Mouse (Mus musculus): ENCODE results near the gene Kpna4. TPM values are rescaled to one million over a fixed set of nuclear protein-coding genes. Genes with fewer than 3 reads are reported as not detected.

The Kpna4 gene
- polyA plus RNA-seq, 1 experiment from 2014 or later = 36.8 TPM

DNA sequence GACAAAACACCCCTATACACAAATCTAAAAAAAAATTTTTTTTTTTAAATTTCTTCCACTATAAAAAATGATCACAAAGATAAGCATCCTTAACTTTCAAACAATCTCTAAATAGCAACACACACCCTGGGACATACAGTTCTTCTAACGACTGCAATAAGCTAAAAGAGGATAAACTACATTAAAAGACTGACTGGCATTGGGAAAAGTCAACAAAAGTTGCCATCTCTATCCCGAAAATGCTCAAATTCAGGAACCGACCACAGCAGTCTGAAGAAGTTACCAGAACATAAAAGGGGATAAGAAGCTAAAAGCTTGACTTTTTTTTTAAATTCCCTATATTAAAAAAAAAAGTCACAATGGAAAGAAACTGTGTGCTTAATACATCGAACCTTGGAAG lies 1.5 kb downstream of the Kpna4 start:
- Histone ChIP-seq H3K9me3 (ENCODE audit: control insufficient read depth, low read length) (no peaks in the 10 kb centered on the region), H3K27ac (ENCODE audit: low read length) (no peak overlapping the region), H3K4me2 (ENCODE audit: low read length) (peak overlapping the region; percentile 66), H3K36me3 (ENCODE audit: control insufficient read depth, insufficient read depth) (no peaks in the 10 kb centered on the region), H3K9ac (replicated peaks; ENCODE audit: low read depth, low read length) (no peak overlapping the region), H3K4me1 (replicated peaks; ENCODE audit: control insufficient read depth, insufficient read depth, low read length) (peaks cover 12% of the 10 kb centered on the region), H3K4me3 (replicated peaks; ENCODE audit: low read length) (peak overlapping the region; percentile 57), H3K27me3 (replicated peaks; ENCODE audit: control insufficient read depth, insufficient read depth, low read length) (no peaks in the 10 kb centered on the region)
- ATAC-seq = no peak
- 10% methylated on average over 4 of the region's 4 CpGs for WGBS

DNA sequence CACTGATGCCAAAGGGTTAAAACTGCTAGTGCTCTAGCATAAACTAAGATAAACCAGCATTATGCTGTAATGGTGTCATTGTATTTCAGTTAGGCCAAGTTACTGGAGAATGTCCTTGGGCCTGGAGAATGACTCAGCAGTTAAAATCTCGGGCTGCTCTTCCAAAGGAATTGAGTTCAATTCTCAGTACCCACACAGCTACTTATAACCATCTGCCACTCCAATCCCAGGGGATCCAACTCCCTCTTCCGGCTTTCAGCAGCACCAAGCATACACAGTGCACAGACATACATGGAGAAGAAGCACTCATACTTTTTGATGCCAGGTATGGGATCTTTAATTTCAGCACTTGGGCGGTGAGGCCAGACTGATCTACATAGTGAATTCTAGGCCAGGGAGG lies 8.1 kb downstream of the Kpna4 start:
- no peaks in the 10 kb centered on the region for H3K27me3 ChIP-seq (replicated peaks; ENCODE audit: control insufficient read depth, insufficient read depth, low read length)
- no peaks in the 10 kb centered on the region for H3K36me3 ChIP-seq (ENCODE audit: control insufficient read depth, insufficient read depth)
- H3K9me3 ChIP-seq (ENCODE audit: control insufficient read depth, low read length) = no peaks in the 10 kb centered on the region
- no peak overlapping the region for H3K27ac ChIP-seq (ENCODE audit: low read length)
- ATAC-seq = peak; percentile 38; the same call in 1 of the 2 replicates
- H3K4me2 ChIP-seq (ENCODE audit: low read length) = no peak overlapping the region
- no peak overlapping the region for H3K9ac ChIP-seq (replicated peaks; ENCODE audit: low read depth, low read length)
- WGBS = 49% methylated on average over 3 of the region's 3 CpGs
- no peak overlapping the region for H3K4me3 ChIP-seq (replicated peaks; ENCODE audit: low read length)
- peaks cover 4% of the 10 kb centered on the region; the same call in 1 of the 2 replicates for H3K4me1 ChIP-seq (replicated peaks; ENCODE audit: control insufficient read depth, insufficient read depth, low read length)

DNA sequence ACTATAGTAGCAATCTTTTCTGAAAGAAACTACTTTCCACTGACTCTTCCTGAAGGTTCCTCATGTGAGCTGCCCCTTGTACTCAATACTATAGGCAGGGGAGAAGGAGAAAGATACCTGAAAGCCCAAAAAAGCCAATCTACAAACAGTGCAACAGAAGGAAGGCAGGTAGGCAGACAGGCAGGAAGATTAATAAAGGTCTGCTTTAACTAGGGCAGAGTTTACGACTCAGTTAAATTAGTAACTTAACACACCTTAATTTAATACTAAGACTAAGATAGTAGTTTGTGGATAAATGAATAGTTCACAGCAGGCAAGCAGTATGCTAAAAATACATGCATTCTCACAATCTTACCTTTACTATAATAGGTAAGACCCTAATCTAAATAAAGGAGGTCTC lies 12.2 kb downstream of the Kpna4 start:
- Histone ChIP-seq H3K4me3 (replicated peaks; ENCODE audit: low read length) (no peak overlapping the region), H3K9me3 (ENCODE audit: control insufficient read depth, low read length) (no peaks in the 10 kb centered on the region), H3K27ac (ENCODE audit: low read length) (no peak overlapping the region), H3K27me3 (replicated peaks; ENCODE audit: control insufficient read depth, insufficient read depth, low read length) (no peaks in the 10 kb centered on the region), H3K9ac (replicated peaks; ENCODE audit: low read depth, low read length) (no peak overlapping the region), H3K4me1 (replicated peaks; ENCODE audit: control insufficient read depth, insufficient read depth, low read length) (peaks cover 4% of the 10 kb centered on the region; the same call in 1 of the 2 replicates), H3K4me2 (ENCODE audit: low read length) (no peak overlapping the region), H3K36me3 (ENCODE audit: control insufficient read depth, insufficient read depth) (no peaks in the 10 kb centered on the region)
- 79% methylated on average over 1 of the region's 1 CpGs for WGBS
- no peak for ATAC-seq

DNA sequence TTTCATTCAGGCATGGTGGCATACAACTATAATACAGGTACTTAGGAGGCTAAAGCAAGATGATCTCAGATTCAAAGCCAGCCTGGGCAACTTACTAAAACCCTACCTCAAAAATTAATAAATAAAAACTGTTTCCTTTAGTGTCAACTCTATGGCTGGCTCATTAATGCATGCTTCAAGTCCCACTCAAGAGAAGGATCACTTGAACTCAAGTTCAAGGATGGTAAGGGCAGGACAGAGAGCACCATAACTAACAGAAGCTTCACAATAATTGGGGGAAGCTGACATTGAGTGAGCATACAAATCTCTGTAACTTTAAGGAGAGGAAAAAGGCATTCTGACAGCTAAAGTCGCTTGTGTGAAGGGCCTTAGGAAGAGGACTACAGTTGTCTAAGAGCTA lies 13.0 kb downstream of the Kpna4 start:
- Histone ChIP-seq H3K4me1 (replicated peaks; ENCODE audit: control insufficient read depth, insufficient read depth, low read length) (peaks cover 3% of the 10 kb centered on the region; the same call in 1 of the 2 replicates), H3K27ac (ENCODE audit: low read length) (no peak overlapping the region), H3K36me3 (ENCODE audit: control insufficient read depth, insufficient read depth) (no peaks in the 10 kb centered on the region), H3K9ac (replicated peaks; ENCODE audit: low read depth, low read length) (no peak overlapping the region), H3K9me3 (ENCODE audit: control insufficient read depth, low read length) (no peaks in the 10 kb centered on the region), H3K4me2 (ENCODE audit: low read length) (no peak overlapping the region), H3K4me3 (replicated peaks; ENCODE audit: low read length) (no peak overlapping the region), H3K27me3 (replicated peaks; ENCODE audit: control insufficient read depth, insufficient read depth, low read length) (no peaks in the 10 kb centered on the region)
- no peak for ATAC-seq
- 66% methylated on average over 1 of the region's 1 CpGs for WGBS

DNA sequence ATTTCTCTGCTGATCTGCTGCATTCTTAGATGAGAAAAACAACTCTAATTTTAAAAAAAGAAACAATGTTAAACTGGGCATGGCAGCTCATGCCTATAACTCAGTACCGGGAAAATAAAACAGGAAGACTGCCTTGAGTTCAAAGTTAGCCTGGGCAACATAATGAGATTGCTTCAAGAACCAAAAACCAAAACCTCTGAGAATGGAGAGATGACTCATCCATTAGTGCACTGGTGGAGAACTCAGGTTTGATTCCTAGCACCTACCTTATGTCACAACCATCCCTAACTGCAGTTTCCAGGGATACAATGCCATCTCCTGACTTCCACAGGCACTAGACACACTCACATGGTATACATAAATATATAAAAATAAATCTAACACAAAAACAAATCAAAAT lies 17.8 kb downstream of the Kpna4 start:
- Histone ChIP-seq H3K36me3 (ENCODE audit: control insufficient read depth, insufficient read depth) (no peaks in the 10 kb centered on the region), H3K27ac (ENCODE audit: low read length) (no peak overlapping the region), H3K9ac (replicated peaks; ENCODE audit: low read depth, low read length) (no peak overlapping the region), H3K4me1 (replicated peaks; ENCODE audit: control insufficient read depth, insufficient read depth, low read length) (no peaks in the 10 kb centered on the region), H3K9me3 (ENCODE audit: control insufficient read depth, low read length) (no peaks in the 10 kb centered on the region), H3K27me3 (replicated peaks; ENCODE audit: control insufficient read depth, insufficient read depth, low read length) (no peaks in the 10 kb centered on the region), H3K4me3 (replicated peaks; ENCODE audit: low read length) (no peak overlapping the region), H3K4me2 (ENCODE audit: low read length) (no peak overlapping the region)
- ATAC-seq = no peak
- WGBS = 97% methylated on average over 1 of the region's 1 CpGs

DNA sequence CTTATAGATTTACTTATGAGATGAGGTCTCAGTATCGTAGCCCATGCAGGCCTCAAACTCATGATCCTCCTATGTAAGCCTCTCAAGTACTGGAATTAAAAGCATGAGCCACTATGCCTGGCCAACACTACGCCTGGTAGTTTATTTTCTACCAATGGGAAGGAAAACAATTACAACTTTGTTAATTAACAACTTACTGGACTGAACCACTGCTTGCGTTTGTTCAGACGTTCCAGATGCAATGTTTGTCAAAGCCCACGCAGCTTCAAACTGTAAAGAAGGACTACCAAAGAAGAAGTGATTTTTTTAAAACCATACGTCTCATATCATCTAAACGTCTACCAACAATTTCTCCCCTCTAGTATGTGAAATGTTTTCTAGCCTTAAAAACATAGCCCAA lies 32.5 kb downstream of the Kpna4 start:
- Histone ChIP-seq H3K4me1 (replicated peaks; ENCODE audit: control insufficient read depth, insufficient read depth, low read length) (no peaks in the 10 kb centered on the region), H3K9me3 (ENCODE audit: control insufficient read depth, low read length) (no peaks in the 10 kb centered on the region), H3K9ac (replicated peaks; ENCODE audit: low read depth, low read length) (no peak overlapping the region), H3K4me3 (replicated peaks; ENCODE audit: low read length) (no peak overlapping the region), H3K27me3 (replicated peaks; ENCODE audit: control insufficient read depth, insufficient read depth, low read length) (no peaks in the 10 kb centered on the region), H3K4me2 (ENCODE audit: low read length) (no peak overlapping the region), H3K27ac (ENCODE audit: low read length) (no peak overlapping the region), H3K36me3 (ENCODE audit: control insufficient read depth, insufficient read depth) (peaks cover 24% of the 10 kb centered on the region)
- no peak for ATAC-seq
- 92% methylated on average over 7 of the region's 7 CpGs for WGBS

DNA sequence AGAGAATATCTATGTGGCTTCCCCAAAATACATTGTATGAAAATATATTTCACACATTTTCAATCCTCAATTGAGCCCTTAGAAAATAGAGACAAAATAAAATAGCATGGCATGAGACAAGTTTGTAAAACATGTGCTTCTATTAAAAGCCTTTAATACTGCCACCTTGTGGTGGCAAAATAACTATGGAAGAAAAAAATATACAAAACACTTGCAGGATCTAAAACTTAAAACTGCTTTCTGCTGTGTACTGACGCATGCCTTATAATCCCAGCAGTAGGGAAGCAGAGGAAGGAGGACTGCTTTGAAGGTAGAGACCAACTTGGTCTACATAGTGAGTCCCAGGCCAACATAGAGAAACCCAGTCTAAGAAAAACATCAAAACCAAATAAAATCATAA lies 62.9 kb downstream of the Kpna4 start:
- H3K36me3 ChIP-seq (ENCODE audit: control insufficient read depth, insufficient read depth) = no peaks in the 10 kb centered on the region
- no peaks in the 10 kb centered on the region for H3K9me3 ChIP-seq (ENCODE audit: control insufficient read depth, low read length)
- H3K4me1 ChIP-seq (replicated peaks; ENCODE audit: control insufficient read depth, insufficient read depth, low read length) = no peaks in the 10 kb centered on the region
- 41% methylated on average over 1 of the region's 1 CpGs for whole genome bisulfite sequencing
- H3K4me2 ChIP-seq (ENCODE audit: low read length) = no peak overlapping the region
- H3K4me3 ChIP-seq (replicated peaks; ENCODE audit: low read length) = no peak overlapping the region
- ATAC-seq = 0 out of 2 replicates have a peak, but pooled peaks have one; percentile 31
- H3K9ac ChIP-seq (replicated peaks; ENCODE audit: low read depth, low read length) = no peak overlapping the region
- H3K27me3 ChIP-seq (replicated peaks; ENCODE audit: control insufficient read depth, insufficient read depth, low read length) = no peaks in the 10 kb centered on the region
- H3K27ac ChIP-seq (ENCODE audit: low read length) = no peak overlapping the region

DNA sequence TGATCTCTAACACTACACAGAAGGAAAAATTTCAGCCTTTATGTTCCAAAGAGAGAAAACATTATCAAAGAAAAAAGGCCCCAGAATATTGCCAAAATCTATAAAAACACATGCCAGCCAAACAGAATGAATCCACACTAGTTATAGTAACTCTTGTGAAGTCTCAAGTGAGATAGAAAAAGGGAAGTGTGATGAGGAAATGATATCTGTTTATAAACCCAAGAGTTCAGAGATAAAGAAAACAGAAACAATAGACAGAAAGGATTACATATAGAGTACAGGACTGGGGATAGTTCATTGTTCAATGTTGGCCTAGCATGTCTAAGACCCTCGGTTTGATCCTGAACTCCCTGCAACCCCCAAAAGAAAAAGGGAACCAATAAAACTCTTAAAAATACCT lies 64.1 kb downstream of the Kpna4 start:
- ATAC-seq = no peak
- no peaks in the 10 kb centered on the region for H3K36me3 ChIP-seq (ENCODE audit: control insufficient read depth, insufficient read depth)
- WGBS = 89% methylated on average over 1 of the region's 1 CpGs
- H3K9me3 ChIP-seq (ENCODE audit: control insufficient read depth, low read length) = no peaks in the 10 kb centered on the region
- no peak overlapping the region for H3K9ac ChIP-seq (replicated peaks; ENCODE audit: low read depth, low read length)
- H3K4me3 ChIP-seq (replicated peaks; ENCODE audit: low read length) = no peak overlapping the region
- H3K27me3 ChIP-seq (replicated peaks; ENCODE audit: control insufficient read depth, insufficient read depth, low read length) = no peaks in the 10 kb centered on the region
- H3K4me1 ChIP-seq (replicated peaks; ENCODE audit: control insufficient read depth, insufficient read depth, low read length) = no peaks in the 10 kb centered on the region
- no peak overlapping the region for H3K4me2 ChIP-seq (ENCODE audit: low read length)
- H3K27ac ChIP-seq (ENCODE audit: low read length) = no peak overlapping the region

DNA sequence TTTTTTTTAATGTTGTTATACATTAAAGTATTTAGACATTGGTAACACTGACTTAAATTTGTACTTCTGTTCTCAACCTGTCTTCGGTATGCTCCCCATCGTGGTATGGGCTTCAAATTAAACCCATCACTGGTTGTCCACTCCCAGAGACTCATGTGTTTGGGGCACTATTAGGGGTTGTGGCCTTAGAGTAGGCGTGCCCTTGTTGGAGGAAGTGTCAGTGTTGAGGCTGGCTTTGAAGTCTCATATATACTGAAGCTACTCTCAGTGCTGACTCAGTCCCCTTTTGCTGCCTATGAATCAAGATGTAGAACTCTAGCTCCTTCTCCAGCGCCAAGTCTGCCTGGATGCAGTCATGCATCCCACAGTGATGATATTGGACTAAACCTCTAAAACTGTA lies 66.2 kb downstream of the Kpna4 start:
- no peak for ATAC-seq
- no peaks in the 10 kb centered on the region for H3K36me3 ChIP-seq (ENCODE audit: control insufficient read depth, insufficient read depth)
- no peak overlapping the region for H3K27ac ChIP-seq (ENCODE audit: low read length)
- 97% methylated on average over 4 of the region's 4 CpGs for WGBS
- no peaks in the 10 kb centered on the region for H3K27me3 ChIP-seq (replicated peaks; ENCODE audit: control insufficient read depth, insufficient read depth, low read length)
- no peak overlapping the region for H3K4me3 ChIP-seq (replicated peaks; ENCODE audit: low read length)
- no peaks in the 10 kb centered on the region for H3K4me1 ChIP-seq (replicated peaks; ENCODE audit: control insufficient read depth, insufficient read depth, low read length)
- H3K4me2 ChIP-seq (ENCODE audit: low read length) = no peak overlapping the region
- no peak overlapping the region for H3K9ac ChIP-seq (replicated peaks; ENCODE audit: low read depth, low read length)
- no peaks in the 10 kb centered on the region for H3K9me3 ChIP-seq (ENCODE audit: control insufficient read depth, low read length)

DNA sequence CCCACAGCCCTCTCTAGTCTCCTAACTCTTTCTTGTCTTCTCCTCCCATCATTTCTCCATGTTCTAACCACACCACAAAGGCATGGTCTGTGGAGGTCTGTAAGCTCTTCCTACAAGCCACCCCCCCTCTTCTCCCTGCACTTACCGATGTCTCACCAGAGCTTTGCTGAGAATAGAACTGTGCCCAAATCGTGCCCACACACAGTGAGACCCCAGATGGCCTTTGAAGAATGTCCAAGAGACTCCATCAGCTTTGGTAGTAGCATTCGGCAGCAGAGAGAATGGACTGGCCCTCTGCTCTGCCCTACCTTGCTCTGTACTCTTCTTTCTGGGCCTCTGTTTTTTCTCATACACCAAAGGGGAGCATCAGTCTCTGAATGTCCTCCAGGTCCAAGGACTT lies 71.0 kb downstream of the Kpna4 start:
- no peak for ATAC-seq
- no peak overlapping the region for H3K9ac ChIP-seq (replicated peaks; ENCODE audit: low read depth, low read length)
- no peaks in the 10 kb centered on the region for H3K9me3 ChIP-seq (ENCODE audit: control insufficient read depth, low read length)
- no peak overlapping the region for H3K27ac ChIP-seq (ENCODE audit: low read length)
- H3K4me3 ChIP-seq (replicated peaks; ENCODE audit: low read length) = no peak overlapping the region
- 82% methylated on average over 3 of the region's 3 CpGs for WGBS
- no peaks in the 10 kb centered on the region for H3K4me1 ChIP-seq (replicated peaks; ENCODE audit: control insufficient read depth, insufficient read depth, low read length)
- H3K36me3 ChIP-seq (ENCODE audit: control insufficient read depth, insufficient read depth) = no peaks in the 10 kb centered on the region
- no peak overlapping the region for H3K4me2 ChIP-seq (ENCODE audit: low read length)
- no peaks in the 10 kb centered on the region for H3K27me3 ChIP-seq (replicated peaks; ENCODE audit: control insufficient read depth, insufficient read depth, low read length)
